Mouse (Mus musculus) c-Kit-negative CD71-positive TER-119-positive erythroid progenitor cells, embryonic 14.5 days (primary cell): ENCODE data around the gene Ercc2.

Experiments
- DNase-seq: peaks from one replicate; pipeline ENCODE4 v3.0.0-alpha.2; 2013; ENCODE audit warnings: low read depth, low spot score

Gene Ercc2

DNA sequence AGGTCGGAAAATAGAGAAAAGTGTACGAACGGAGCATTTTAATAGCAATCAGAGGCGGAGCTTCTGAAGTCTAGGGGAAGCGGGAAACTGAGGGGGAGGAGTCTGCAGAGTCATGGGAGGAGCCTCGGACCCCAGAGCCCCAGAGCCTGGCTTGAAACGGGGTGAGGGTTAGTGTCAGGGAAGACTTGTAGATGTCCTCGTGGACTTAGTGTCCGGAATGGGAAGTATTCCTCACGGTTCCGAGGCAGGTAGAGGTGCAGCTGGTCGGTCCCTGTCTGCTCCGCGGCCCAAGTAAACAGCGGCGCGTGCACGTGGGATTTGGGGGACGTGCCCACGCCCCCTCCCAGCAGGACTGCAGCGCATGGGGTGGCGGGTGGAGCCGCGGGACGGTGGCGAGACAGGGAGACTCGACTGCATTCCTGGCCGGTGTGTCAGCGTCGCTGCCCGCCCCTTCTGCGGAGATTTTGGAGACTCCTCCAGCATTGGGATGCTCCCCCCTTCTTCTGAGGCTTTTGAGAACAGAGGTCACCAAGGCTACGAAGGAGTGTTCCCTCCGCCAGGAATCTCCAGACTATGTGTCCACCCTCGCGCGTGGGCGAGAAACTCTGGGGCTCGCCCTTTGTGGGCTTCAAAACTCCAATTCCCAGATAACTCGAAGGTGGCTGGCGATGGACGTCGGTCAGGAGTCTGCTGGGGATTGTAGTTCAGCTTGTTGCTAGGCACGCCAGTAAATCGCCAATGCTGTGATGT, 21.7 kb upstream of the Ercc2 start:
- peak; percentile 68 for DNase-seq

DNA sequence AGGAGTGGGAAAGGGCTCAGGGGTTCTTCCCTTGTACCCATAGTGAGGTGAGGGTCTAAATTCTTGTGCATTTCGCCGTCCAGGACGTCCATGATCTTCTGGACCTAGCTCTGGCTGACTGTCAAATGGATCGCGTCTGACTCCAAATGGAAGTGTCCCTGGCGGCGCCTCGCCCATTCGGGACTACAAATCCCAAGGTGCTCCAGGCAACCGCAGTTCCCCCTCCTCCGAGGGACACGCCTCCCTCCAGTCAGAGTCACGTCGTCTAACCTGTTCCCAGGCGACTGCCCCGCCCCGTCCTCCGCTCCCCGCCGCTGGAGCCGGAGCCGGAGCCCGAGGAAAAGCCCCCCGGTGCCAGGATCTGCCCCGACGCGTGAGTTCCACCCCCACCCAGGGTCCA, 20.9 kb upstream of the Ercc2 start:
- DNase-seq: peak; percentile 77

- peak; percentile 76 for DNase-seq
These were observed 20.1 kb upstream of the Ercc2 start for GRCm38 (mm10) chr7:19361720-19362119.

GRCm38 (mm10) chr7:19362276-19362675, 19.5 kb upstream of the Ercc2 start:
- no peak for DNase-seq

- DNase-seq: no peak
These were observed 17.9 kb upstream of the Ercc2 start for GRCm38 (mm10) chr7:19363881-19364280.

DNA sequence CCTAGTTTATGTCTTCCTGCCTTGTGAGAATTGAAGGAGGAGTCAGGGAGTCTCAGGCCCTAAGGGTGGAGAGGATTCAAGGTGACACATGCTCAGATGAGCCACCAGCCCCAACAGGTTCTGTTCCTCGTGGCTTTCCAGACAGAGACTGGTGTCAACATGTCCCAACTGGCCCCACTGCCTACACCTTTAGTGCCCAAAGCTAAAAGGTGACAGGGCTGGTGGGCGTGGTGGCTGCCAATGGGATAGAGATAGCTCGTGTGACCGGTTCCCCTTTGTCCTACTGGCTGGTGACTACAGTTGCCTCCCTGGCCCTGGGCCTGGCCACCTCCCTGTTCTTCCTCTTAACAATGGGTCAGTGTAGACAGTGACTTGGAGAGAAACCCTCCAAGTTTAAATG, 16.4 kb upstream of the Ercc2 start:
- DNase-seq: no peak

DNA sequence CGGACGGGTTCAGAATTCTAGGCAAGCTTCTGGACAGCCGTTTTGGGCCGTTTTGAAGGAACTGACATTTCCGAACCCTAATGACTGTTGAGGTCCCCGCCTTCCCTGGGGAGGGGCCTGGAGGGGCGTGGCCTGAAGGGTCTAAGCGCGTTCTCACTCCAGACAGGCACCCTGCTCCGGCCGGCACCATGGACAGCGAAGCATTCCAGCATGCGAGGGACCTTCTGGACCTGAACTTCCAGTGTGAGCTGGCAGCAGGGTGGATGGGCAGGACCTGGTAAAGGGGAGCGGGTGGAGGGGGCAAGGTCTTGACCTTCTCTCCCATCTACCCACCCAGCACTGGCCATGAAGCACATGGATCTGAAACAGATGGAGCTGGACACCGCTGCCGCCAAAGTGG, 13.4 kb upstream of the Ercc2 start:
- DNase-seq: no peak

GRCm38 (mm10) chr7:19369823-19370425, 11.9 kb upstream of the Ercc2 start:
- DNase-seq: no peak

GRCm38 (mm10) chr7:19373367-19373766, 8.4 kb upstream of the Ercc2 start:
- no peak for DNase-seq

- DNase-seq: no peak
These were observed 6.4 kb upstream of the Ercc2 start for GRCm38 (mm10) chr7:19375368-19375767.

- no peak for DNase-seq
These were observed 5.8 kb upstream of the Ercc2 start for GRCm38 (mm10) chr7:19376019-19376418.

GRCm38 (mm10) chr7:19378049-19378448, 3.8 kb upstream of the Ercc2 start:
- no peak for DNase-seq

DNA sequence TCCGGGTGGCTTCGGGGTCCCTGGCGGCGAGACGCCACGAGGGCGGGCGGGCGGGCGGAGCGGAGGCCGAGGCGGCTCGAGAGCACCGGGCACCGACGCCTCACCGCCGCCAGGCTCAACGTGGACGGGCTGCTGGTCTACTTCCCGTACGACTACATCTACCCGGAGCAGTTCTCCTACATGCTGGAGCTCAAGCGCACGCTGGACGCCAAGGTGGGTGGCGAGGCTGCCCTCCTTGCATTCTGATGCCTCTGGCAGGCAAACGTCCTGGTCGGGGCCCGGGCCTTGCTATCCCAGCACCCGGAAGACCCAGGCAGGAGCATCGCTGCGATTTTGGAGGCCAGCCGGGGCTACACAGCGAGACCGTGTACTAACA, 344 bp downstream of the Ercc2 start:
- DNase-seq: no peak

DNA sequence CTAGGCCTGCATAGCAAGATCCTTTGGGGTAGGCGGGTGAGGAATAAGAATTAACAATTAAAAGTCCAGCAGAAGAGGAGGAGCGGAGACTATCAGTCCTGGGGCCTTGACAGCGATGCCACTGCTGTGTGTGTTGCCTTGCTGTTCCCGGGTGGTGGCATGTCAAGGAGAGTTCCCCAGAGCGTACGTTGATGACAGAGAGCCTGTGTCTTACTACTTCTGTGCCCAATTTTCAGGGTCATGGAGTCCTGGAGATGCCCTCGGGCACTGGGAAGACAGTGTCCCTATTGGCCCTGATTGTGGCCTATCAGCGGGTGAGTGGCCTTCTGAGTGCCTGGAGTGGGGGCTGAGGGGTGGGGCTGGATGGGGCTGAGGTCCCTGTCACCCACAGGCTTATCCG, 1.9 kb downstream of the Ercc2 start:
- no peak for DNase-seq

GRCm38 (mm10) chr7:19388699-19389413, 7.0 kb downstream of the Ercc2 start:
- no peak for DNase-seq

GRCm38 (mm10) chr7:19394484-19394883, 12.7 kb downstream of the Ercc2 start:
- DNase-seq: no peak

- DNase-seq: no peak
These were observed 17.9 kb downstream of the Ercc2 start for GRCm38 (mm10) chr7:19399496-19400280.

- DNase-seq: no peak
These were observed 19.1 kb downstream of the Ercc2 start for GRCm38 (mm10) chr7:19400946-19401345.

- DNase-seq: no peak
These were observed 20.8 kb downstream of the Ercc2 start for GRCm38 (mm10) chr7:19402535-19403112.

DNA sequence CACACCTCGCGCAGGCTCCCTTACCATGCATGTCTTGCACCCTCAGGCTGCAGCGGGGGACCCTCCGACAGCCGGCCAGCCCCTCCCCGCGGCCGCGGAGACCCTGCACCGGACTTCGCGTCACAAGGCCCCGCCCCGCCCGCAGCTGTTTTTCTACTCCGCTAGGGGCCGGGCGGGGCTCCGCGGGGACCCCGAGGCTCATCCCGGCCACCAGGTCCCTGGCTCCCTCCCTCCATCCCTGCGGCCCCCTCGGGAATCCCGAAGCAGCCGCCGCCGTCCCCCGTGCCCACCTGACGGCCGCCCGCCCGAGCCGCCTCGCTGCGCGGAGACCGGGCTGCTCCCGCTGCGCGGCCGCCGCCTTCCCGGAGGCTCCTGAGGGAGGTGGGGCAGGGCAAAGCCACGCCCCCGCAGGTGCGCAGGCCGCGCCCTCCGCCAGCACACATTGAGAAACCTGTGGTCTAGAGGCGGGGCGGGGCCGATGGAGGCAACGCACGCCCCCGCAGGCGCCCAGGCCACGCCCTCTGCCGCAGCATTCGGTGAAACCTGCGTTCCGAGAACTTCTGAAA, 22.0 kb downstream of the Ercc2 start, which contains the start of gene Klc3:
TSS of gene Klc3 (minus strand) at position 374 of the 566 bp plus-strand sequence.
- peak; percentile 36 for DNase-seq

- no peak for DNase-seq
These were observed 22.7 kb downstream of the Ercc2 start, which contains the start of gene Ckm for GRCm38 (mm10) chr7:19404476-19404875. Ckm (plus strand) TSS chr7:19404776.
